Mouse (Mus musculus) forebrain, embryonic 11.5 days (tissue): ENCODE measurements at regions not wholly inside any gene's neighbourhood (a gene's known extent, or its start where the extent isn't known, plus 50 kb on each side); places are given as distances from the start of the nearest gene placed in this dataset.

Source experiments
- ATAC-seq: fragments of 200-750 bp; cut with Nextera tagmentation; replicated peaks from 2 replicates; pipeline ENCODE4 v1.8.0; 2017; ENCODE audit warnings: moderate TSS enrichment; ENCODE audit not compliant: low FRiP score
- DNase-seq: peaks from one replicate; pipeline ENCODE4 v3.0.0-alpha.2; 2017; ENCODE audit warnings: low spot score
- H3K27ac ChIP-seq: fragments of 300-500 bp; sonication (generic); 2 replicates; pipeline ENCODE4 v1.5.1; 2014; ENCODE audit warnings: low read depth, low read length
- H3K27me3 ChIP-seq: fragments of 300-500 bp; sonication (generic); 2 replicates; pipeline ENCODE4 v1.6.1; 2014; ENCODE audit warnings: mild to moderate bottlenecking, low read length, mixed read lengths; ENCODE audit not compliant: control insufficient read depth, insufficient read depth
- H3K36me3 ChIP-seq: fragments of 300-500 bp; sonication (generic); 2 replicates; pipeline ENCODE4 v1.6.1; 2014; ENCODE audit warnings: mild to moderate bottlenecking, low read length, moderate library complexity, mixed read lengths; ENCODE audit not compliant: control insufficient read depth, insufficient read depth
- H3K4me1 ChIP-seq: fragments of 300-500 bp; sonication (generic); replicated peaks from 2 replicates; pipeline ENCODE4 v1.6.1; 2014; ENCODE audit warnings: low read length, mixed read lengths; ENCODE audit not compliant: control insufficient read depth, insufficient read depth
- H3K4me2 ChIP-seq: fragments of 300-500 bp; sonication (generic); 2 replicates; pipeline ENCODE4 v1.6.1; 2014; ENCODE audit warnings: low read depth, mild to moderate bottlenecking, low read length, moderate library complexity, mixed read lengths; ENCODE audit not compliant: severe bottlenecking
- H3K4me3 ChIP-seq: fragments of 300-500 bp; sonication (generic); 2 replicates; pipeline ENCODE4 v1.5.1; 2014; ENCODE audit warnings: low read depth, low read length
- H3K9ac ChIP-seq: fragments of 300-500 bp; sonication (generic); 2 replicates; pipeline ENCODE4 v1.6.1; 2014; ENCODE audit warnings: low read length
- H3K9me3 ChIP-seq: fragments of 300-500 bp; sonication (generic); 2 replicates; pipeline ENCODE4 v1.6.1; 2016; ENCODE audit warnings: low read length, mixed read lengths; ENCODE audit not compliant: control insufficient read depth
- WGBS: fragments of 180-500 bp; shearing (Covaris S2); extraction: QIAGEN DNeasy Blood & Tissue Kit; methylation state at CpG from one replicate; pipeline ENCODE4 v1.1.7; 2014; 5-methylcytosine and 5-hydroxymethylcytosine counted together

DNA sequence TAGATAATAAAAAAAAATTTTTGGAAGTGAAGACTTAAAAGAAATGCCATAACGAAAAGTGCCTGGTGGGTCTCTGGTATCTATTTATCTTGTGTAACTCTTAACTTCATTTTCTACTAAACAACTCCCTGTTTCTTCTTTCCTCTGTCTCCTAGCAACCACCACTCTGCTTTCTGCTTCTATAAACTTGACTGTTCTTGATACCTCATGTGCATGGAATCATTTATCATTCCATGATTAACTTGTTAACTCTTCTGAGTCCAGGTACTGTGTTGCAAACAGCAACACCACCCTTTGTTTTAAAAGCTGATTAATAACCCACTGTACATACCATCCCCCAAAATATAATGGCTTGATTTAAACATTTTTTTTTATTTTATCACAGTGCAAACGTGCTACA lies 325.0 kb downstream of the Mettl4 start:
- no peak for DNase-seq
- H3K36me3 ChIP-seq: no peaks in the 10 kb centered on the region
- H3K4me1 ChIP-seq: no peaks in the 10 kb centered on the region
- H3K4me2 ChIP-seq: no peak overlapping the region
- WGBS: 63% methylated on average over 2 of the region's 2 CpGs
- no peaks in the 10 kb centered on the region for H3K9me3 ChIP-seq
- no peak overlapping the region for H3K27ac ChIP-seq
- no peaks in the 10 kb centered on the region for H3K27me3 ChIP-seq
- ATAC-seq: no peak
- no peak overlapping the region for H3K9ac ChIP-seq
- no peak overlapping the region for H3K4me3 ChIP-seq

DNA sequence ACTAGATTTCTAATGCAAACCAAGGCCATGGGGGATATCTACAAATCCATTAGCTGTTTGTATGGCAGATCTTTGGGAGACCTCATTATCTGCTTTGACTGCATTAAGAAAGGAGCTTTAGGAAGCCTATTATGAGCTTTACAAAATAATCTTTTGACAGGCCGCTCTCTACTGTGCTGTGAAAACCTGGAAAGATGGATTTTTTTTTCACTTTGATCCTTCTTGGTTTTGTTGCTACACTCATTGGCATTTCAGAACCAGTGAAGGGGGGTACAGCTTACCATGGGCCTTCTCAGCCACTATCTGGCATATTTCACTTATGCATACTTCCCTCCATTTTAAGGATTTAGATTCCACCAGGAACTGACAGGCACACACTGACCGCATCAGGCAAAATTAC lies 366.8 kb downstream of the Mettl4 start:
- Histone ChIP-seq H3K4me1 (no peaks in the 10 kb centered on the region), H3K4me3 (no peak overlapping the region), H3K36me3 (no peaks in the 10 kb centered on the region), H3K27ac (no peak overlapping the region), H3K9ac (no peak overlapping the region), H3K27me3 (no peaks in the 10 kb centered on the region), H3K4me2 (no peak overlapping the region), H3K9me3 (no peaks in the 10 kb centered on the region)
- ATAC-seq: peak; percentile 57
- WGBS: 74% methylated on average over 2 of the region's 2 CpGs
- DNase-seq: no peak

DNA sequence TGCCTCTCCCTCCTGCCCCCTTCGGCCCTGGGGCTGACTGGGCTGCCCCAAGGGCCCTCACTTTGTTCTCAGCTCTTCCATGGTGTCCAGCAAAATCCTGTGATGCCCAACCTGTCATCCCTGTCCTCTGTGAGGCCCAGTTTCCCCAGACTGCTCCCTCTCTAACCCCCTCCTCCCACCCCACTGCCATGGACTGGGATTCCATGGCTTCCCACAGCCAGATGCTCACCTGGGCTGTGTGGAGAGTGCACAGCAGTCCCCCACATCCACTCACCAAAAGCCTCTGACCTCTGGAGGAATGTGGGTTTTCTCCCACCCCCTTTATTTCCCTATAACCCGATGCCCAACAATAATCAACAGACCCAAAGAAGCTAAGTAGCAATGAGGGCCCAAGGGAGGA lies 414.1 kb downstream of the Mettl4 start:
- Histone ChIP-seq H3K27ac (no peak overlapping the region), H3K4me3 (no peak overlapping the region), H3K36me3 (no peaks in the 10 kb centered on the region), H3K4me1 (no peaks in the 10 kb centered on the region), H3K9ac (no peak overlapping the region), H3K9me3 (no peaks in the 10 kb centered on the region), H3K4me2 (no peak overlapping the region), H3K27me3 (no peaks in the 10 kb centered on the region)
- no peak for ATAC-seq
- WGBS: 64% methylated on average over 2 of the region's 2 CpGs
- DNase-seq: no peak

DNA sequence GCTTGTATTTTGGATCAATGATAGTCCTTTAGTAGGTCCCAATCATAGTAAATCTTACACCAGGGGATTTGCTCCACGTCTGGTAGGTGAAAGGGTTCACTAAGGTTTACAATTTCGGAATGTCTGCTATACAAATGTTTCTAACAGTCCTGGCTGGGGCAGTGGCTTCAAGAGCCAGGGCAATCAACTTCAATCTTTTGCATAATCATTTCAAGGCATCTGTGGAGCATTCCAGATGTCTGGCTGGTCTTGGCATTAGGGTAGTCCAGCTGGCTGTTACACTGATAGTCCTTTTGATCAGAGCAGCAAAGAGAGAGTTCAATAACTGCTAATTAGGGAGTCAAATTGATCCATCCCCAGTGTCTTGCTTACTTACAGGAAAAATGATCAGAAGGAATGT lies 423.6 kb downstream of the Mettl4 start:
- H3K27ac ChIP-seq: no peak overlapping the region
- no peak overlapping the region for H3K4me3 ChIP-seq
- no peaks in the 10 kb centered on the region for H3K27me3 ChIP-seq
- DNase-seq (no peak), ATAC-seq (no peak)
- H3K4me2 ChIP-seq: no peak overlapping the region
- no peak overlapping the region for H3K9ac ChIP-seq
- no peaks in the 10 kb centered on the region for H3K36me3 ChIP-seq
- H3K9me3 ChIP-seq: no peaks in the 10 kb centered on the region
- WGBS: 71% methylated on average over 2 of the region's 2 CpGs
- H3K4me1 ChIP-seq: no peaks in the 10 kb centered on the region

DNA sequence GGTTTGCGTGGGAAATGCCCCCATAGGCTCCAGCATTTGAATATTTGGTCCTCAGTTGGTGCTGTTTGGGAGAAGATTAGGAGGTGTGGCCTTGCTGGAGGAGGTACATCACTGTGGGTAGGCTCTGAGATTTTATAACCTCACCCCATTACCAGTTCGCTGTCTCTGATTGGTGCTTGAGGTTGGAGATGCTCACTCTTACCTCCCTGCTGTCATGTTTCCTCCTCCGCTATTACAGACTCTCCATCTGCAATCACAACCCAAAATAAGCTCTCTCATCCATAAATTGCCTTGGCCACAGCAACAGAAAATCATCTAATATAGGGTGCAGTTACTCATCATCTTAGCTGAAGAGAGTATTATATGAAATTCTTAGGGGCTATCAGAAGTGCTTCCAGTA lies 458.6 kb downstream of the Mettl4 start:
- H3K4me3 ChIP-seq: no peak overlapping the region
- H3K27ac ChIP-seq: no peak overlapping the region
- no peaks in the 10 kb centered on the region for H3K36me3 ChIP-seq
- H3K4me2 ChIP-seq: no peak overlapping the region
- no peaks in the 10 kb centered on the region for H3K4me1 ChIP-seq
- no peak overlapping the region for H3K9ac ChIP-seq
- DNase-seq (no peak), ATAC-seq (no peak)
- H3K27me3 ChIP-seq: no peaks in the 10 kb centered on the region
- WGBS: 94% methylated on average over 3 of the region's 3 CpGs
- H3K9me3 ChIP-seq: no peaks in the 10 kb centered on the region

DNA sequence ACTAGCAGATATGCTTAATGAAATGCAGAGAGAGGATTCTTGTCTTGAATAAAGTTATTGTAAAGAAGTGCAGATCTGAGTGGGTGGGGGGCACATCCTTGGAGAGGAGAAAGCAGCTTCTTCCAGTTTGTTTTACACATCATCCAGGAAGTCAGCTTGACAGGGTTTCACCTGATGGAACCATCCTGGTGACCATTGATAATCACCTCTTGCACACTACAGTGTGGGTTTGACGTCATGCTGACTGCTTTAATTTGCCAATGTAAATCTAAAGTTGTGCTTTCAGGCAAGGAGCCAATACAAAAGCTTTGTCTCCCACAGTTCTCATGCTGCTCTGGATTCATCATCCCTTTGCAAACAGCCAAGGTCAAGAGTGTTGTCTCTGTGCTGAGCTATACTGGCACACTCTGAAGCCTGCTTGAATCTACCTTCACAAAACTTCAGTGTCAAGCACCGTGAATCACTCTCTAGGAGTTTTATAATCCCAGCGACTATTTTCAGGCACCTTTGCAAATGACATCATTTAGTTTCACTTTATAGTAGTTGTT lies 462.1 kb downstream of the Mettl4 start:
- no peak overlapping the region for H3K4me3 ChIP-seq
- H3K4me1 ChIP-seq: no peaks in the 10 kb centered on the region
- H3K9ac ChIP-seq: no peak overlapping the region
- no peak overlapping the region for H3K4me2 ChIP-seq
- no peak overlapping the region for H3K27ac ChIP-seq
- no peak for ATAC-seq
- WGBS: 66% methylated on average over 3 of the region's 3 CpGs
- DNase-seq: no peak
- H3K36me3 ChIP-seq: no peaks in the 10 kb centered on the region
- H3K9me3 ChIP-seq: no peaks in the 10 kb centered on the region
- no peaks in the 10 kb centered on the region for H3K27me3 ChIP-seq

DNA sequence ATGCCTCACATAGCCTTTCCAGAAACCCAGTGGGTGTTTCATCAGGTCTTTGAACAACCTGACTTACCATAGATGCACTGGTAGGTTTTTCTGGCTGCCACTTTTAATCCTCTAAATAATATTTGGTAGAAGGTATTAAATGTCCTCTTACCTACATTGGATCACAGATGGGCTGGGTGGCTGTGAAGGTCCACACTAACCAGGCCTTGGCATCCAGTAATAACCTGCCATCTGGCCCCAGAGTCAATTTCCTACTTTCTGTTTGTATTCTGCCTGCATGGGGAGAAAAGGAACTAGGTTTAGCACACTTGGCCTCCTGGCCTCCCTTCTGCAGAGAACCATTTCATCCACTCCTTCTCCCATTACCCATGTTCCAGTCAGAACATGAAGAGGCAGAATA lies 473.0 kb downstream of the Mettl4 start:
- no peak overlapping the region for H3K9ac ChIP-seq
- no peaks in the 10 kb centered on the region for H3K36me3 ChIP-seq
- ATAC-seq (no peak), DNase-seq (no peak)
- no peaks in the 10 kb centered on the region for H3K27me3 ChIP-seq
- H3K9me3 ChIP-seq: no peaks in the 10 kb centered on the region
- no peak overlapping the region for H3K4me3 ChIP-seq
- H3K27ac ChIP-seq: no peak overlapping the region
- no peaks in the 10 kb centered on the region for H3K4me1 ChIP-seq
- H3K4me2 ChIP-seq: no peak overlapping the region

DNA sequence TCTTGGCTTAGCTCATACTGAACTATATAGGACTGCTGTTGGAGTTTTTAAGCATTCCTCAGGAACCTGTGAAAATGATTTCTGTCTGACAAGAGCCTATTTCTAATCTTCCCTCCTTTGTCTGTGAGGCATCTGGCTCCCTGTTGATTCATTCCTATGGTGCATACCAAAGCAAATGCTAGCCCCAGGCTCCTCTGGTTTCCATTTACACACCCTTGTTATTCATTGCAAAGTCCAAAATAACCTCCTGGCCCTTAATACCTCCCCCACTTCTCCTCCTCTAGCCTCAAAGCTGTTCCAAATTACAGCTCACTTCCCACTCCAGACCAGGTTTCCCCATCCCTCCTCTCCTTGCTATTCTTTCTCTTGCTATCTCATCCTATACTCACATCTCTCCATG lies 480.1 kb downstream of the Mettl4 start:
- no peaks in the 10 kb centered on the region for H3K4me1 ChIP-seq
- DNase-seq (peak; percentile 48), ATAC-seq (no peak)
- no peaks in the 10 kb centered on the region for H3K27me3 ChIP-seq
- no peak overlapping the region for H3K9ac ChIP-seq
- no peak overlapping the region for H3K4me2 ChIP-seq
- no peak overlapping the region for H3K27ac ChIP-seq
- no peak overlapping the region for H3K4me3 ChIP-seq
- H3K9me3 ChIP-seq: no peaks in the 10 kb centered on the region
- no peaks in the 10 kb centered on the region for H3K36me3 ChIP-seq

DNA sequence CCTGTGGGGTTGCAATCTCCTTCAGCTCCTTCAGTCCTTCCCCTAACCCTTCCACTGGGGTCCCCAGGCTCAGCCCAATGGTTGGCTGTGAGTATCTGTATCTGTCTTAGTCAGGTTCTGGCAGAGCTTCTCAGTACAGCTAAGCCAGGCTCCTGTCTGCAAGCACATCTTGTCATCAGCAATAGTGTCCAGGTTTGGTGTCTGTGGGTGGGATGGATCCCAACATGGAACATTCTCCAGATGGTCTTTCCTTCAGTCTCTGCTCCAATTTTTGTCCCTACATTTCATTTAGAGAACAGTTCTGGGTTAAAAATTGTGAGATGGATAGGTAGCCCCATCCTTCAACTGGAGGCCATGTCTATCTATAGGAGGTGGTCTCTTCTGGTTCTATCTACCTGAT lies 494.2 kb downstream of the Mettl4 start:
- no peak overlapping the region for H3K27ac ChIP-seq
- no peaks in the 10 kb centered on the region for H3K27me3 ChIP-seq
- ATAC-seq (no peak), DNase-seq (no peak)
- no peak overlapping the region for H3K9ac ChIP-seq
- no peak overlapping the region for H3K4me2 ChIP-seq
- H3K4me3 ChIP-seq: no peak overlapping the region
- no peaks in the 10 kb centered on the region for H3K4me1 ChIP-seq
- H3K9me3 ChIP-seq: no peaks in the 10 kb centered on the region
- H3K36me3 ChIP-seq: no peaks in the 10 kb centered on the region
